11 mouse cellular contexts compared by ENCODE assay signal in genomic region chr6:28628408-28628807, GRCm38 (mm10).
DNase-seq lines count a peak whose midpoint lies in the region; ATAC-seq and TF ChIP-seq lines count a peak whose summit lies in the region.
"Had no signal": no experiment of that assay in that cellular context is flagged by ENCODE, and none has a peak within 500 bp of the region (broad histone marks: within the 10 kb centered on the region; RNA-seq: fewer than 3 reads in every experiment).

No protein-coding gene starts in this region.

- H3K79me3 ChIP-seq in C2C12 (ENCODE audit: low read depth), result peaks cover 19% of the 10 kb centered on the region

- H3K4me3 ChIP-seq in C2C12 (ENCODE audit: insufficient read depth, poor library complexity, severe bottlenecking), result no peak overlapping the region
- no peak overlapping the region for H3K4me3 ChIP-seq in hindbrain, embryonic 16.5 days (ENCODE audit: low read length)
- H3K4me3 ChIP-seq in midbrain, embryonic 11.5 days (ENCODE audit: low read depth, low read length), result no peak overlapping the region
- H3K4me3 ChIP-seq: limb, embryonic 12.5 days had no signal

- WGBS in hindbrain, embryonic 16.5 days, result 16% methylated on average over 1 of the region's 1 CpGs
- WGBS in midbrain, embryonic 11.5 days, result 76% methylated on average over 1 of the region's 1 CpGs

- peaks cover 11% of the 10 kb centered on the region for H3K4me1 ChIP-seq in hindbrain, embryonic 16.5 days (ENCODE audit: control insufficient read depth, insufficient read depth, low read depth, low read length)
- H3K4me1 ChIP-seq in midbrain, embryonic 11.5 days (ENCODE audit: control insufficient read depth, insufficient read depth, low read length), result 0 out of 2 replicates have a peak, but pooled peaks cover 6% of the 10 kb centered on the region

- DNase-seq in c-Kit-positive CD71-positive TER-119-negative erythroid progenitor cells, embryonic 14.5 days (ENCODE audit: low read depth), result peak; percentile 63
- no peak for DNase-seq in midbrain, embryonic 11.5 days (ENCODE audit: low spot score, missing footprints)
- DNase-seq in layer of hippocampus, adult 9-10 months (ENCODE audit: low spot score), result no peak
- no peak for DNase-seq in layer of hippocampus, adult 18-20 months (ENCODE audit: low spot score in 2 of 2)
- DNase-seq in lung, adult 18-20 months, result no peak
- DNase-seq in gastrocnemius, postnatal 25 days, result no peak
- DNase-seq: adrenal gland, postnatal 10 days had no signal

- peak; percentile 58 for ATAC-seq in hindbrain, embryonic 16.5 days
- ATAC-seq in midbrain, embryonic 11.5 days (ENCODE audit: low FRiP score), result peak; percentile 59; the same call in 1 of the 2 replicates

- no peak overlapping the region for H3K4me2 ChIP-seq in hindbrain, embryonic 16.5 days (ENCODE audit: low read length)
- H3K4me2 ChIP-seq in midbrain, embryonic 11.5 days, result no peak overlapping the region
- H3K4me2 ChIP-seq: limb, embryonic 12.5 days had no signal

- H3K36me3 ChIP-seq in C2C12 (ENCODE audit: control insufficient read depth, insufficient read depth), result peaks cover 56% of the 10 kb centered on the region
- H3K36me3 ChIP-seq in hindbrain, embryonic 16.5 days (ENCODE audit: control insufficient read depth, insufficient read depth, low read length), result no peaks in the 10 kb centered on the region
- no peaks in the 10 kb centered on the region for H3K36me3 ChIP-seq in midbrain, embryonic 11.5 days (ENCODE audit: control insufficient read depth, insufficient read depth, low read length)

- H3K9ac ChIP-seq in hindbrain, embryonic 16.5 days (ENCODE audit: low read depth, low read length), result no peak overlapping the region
- H3K9ac ChIP-seq in midbrain, embryonic 11.5 days (ENCODE audit: low read length), result no peak overlapping the region
- H3K9ac ChIP-seq: limb, embryonic 12.5 days had no signal

- TF ChIP-seq CTCF in C2C12 (IDR thresholded peaks at IDR 0.05; ENCODE audit: control insufficient read depth, insufficient read depth, insufficient read length), result no peak

- no peaks in the 10 kb centered on the region for H3K27me3 ChIP-seq in C2C12 (ENCODE audit: control insufficient read depth, insufficient read depth, insufficient read length)
- no peaks in the 10 kb centered on the region for H3K27me3 ChIP-seq in hindbrain, embryonic 16.5 days (replicated peaks; ENCODE audit: control insufficient read depth, insufficient read depth, low read length)
- H3K27me3 ChIP-seq in midbrain, embryonic 11.5 days (ENCODE audit: control insufficient read depth, insufficient read depth, low read length), result no peaks in the 10 kb centered on the region
- H3K27me3 ChIP-seq: limb, embryonic 12.5 days had no signal

- H3K79me2 ChIP-seq in C2C12 (ENCODE audit: control insufficient read depth, insufficient read depth), result peaks cover 81% of the 10 kb centered on the region

- H3K27ac ChIP-seq in hindbrain, embryonic 16.5 days (ENCODE audit: low read depth, low read length), result no peak overlapping the region
- no peak overlapping the region for H3K27ac ChIP-seq in midbrain, embryonic 11.5 days (ENCODE audit: low read depth, low read length)
- H3K27ac ChIP-seq: kidney, postnatal 0 days; limb, embryonic 12.5 days had no signal

- no peaks in the 10 kb centered on the region for H3K9me3 ChIP-seq in hindbrain, embryonic 16.5 days (ENCODE audit: control insufficient read depth, low read length)
- H3K9me3 ChIP-seq in midbrain, embryonic 11.5 days (ENCODE audit: control insufficient read depth, low read length), result no peaks in the 10 kb centered on the region
- H3K9me3 ChIP-seq: limb, embryonic 12.5 days had no signal

- H3ac ChIP-seq in C2C12 (ENCODE audit: control insufficient read depth, insufficient read length, low read depth), result no peak overlapping the region

TF ChIP-seq in C2C12, 6 proteins besides CTCF, POLR2A, EP300 and RAD21:
- TF ChIP-seq USF1 (IDR thresholded peaks at IDR 0.05; ENCODE audit: low read depth) (no peak), MYOD1 (IDR thresholded peaks at IDR 0.05; ENCODE audit: control insufficient read depth, insufficient read length, low read depth) (peak; percentile 58)
